Mouse (Mus musculus): Measurements from ENCODE around the gene Dlx3.

Gene Dlx3

GRCm38 (mm10) chr11:95121161-95122099 lies 1.5 kb downstream of the Dlx3 start:
- in situ Hi-C loops (cut with MboI), result loop anchor here (10.0 to 25.0 kb wide), 2 partner anchors 113 to 391 kb away; partner anchors contain the start of gene Nxph3

- in situ Hi-C loops (cut with MboI), result loop anchor here (10.0 to 25.0 kb wide), 2 partner anchors 113 to 390 kb away; partner anchors contain the start of gene Nxph3
Observed at GRCm38 (mm10) chr11:95122100-95122489, 2.2 kb downstream of the Dlx3 start.

- in situ Hi-C loops (cut with MboI), result loop anchor here (10.0 kb wide), 1 partner anchor 109 kb away; no protein-coding TSS in a partner anchor
Observed at GRCm38 (mm10) chr11:95125366-95125948, 5.5 kb downstream of the Dlx3 start.

GRCm38 (mm10) chr11:95126272-95127245 lies 6.6 kb downstream of the Dlx3 start:
- in situ Hi-C loops (cut with MboI), result loop anchor here (10.0 kb wide), 1 partner anchor 108 kb away; no protein-coding TSS in a partner anchor

- in situ Hi-C loops (cut with MboI), result loop anchor here (10.0 kb wide), 1 partner anchor 106 kb away; no protein-coding TSS in a partner anchor
Observed at GRCm38 (mm10) chr11:95128359-95128758, 8.4 kb downstream of the Dlx3 start.

GRCm38 (mm10) chr11:95130668-95131252 lies 10.8 kb downstream of the Dlx3 start:
- in situ Hi-C loops (cut with MboI), result no loop called here

GRCm38 (mm10) chr11:95133321-95133720 lies 13.4 kb downstream of the Dlx3 start:
- in situ Hi-C loops (cut with MboI), result no loop called here

GRCm38 (mm10) chr11:95137281-95137680 lies 17.4 kb downstream of the Dlx3 start:
- in situ Hi-C loops (cut with MboI), result no loop called here

- in situ Hi-C loops (cut with MboI), result no loop called here
Observed at GRCm38 (mm10) chr11:95139871-95140270, 20.0 kb downstream of the Dlx3 start.

GRCm38 (mm10) chr11:95142258-95142657 lies 22.3 kb downstream of the Dlx3 start:
- in situ Hi-C loops (cut with MboI), result no loop called here

GRCm38 (mm10) chr11:95142980-95143575 lies 23.2 kb downstream of the Dlx3 start:
- in situ Hi-C loops (cut with MboI), result no loop called here

GRCm38 (mm10) chr11:95143663-95144062 lies 23.7 kb downstream of the Dlx3 start:
- in situ Hi-C loops (cut with MboI), result no loop called here

GRCm38 (mm10) chr11:95144091-95144945 lies 24.4 kb downstream of the Dlx3 start:
- in situ Hi-C loops (cut with MboI), result no loop called here

- in situ Hi-C loops (cut with MboI), result no loop called here
Observed at GRCm38 (mm10) chr11:95144946-95145483, 25.1 kb downstream of the Dlx3 start.

GRCm38 (mm10) chr11:95145851-95146403 lies 26.0 kb downstream of the Dlx3 start, which contains the start of gene Dlx4:
Gene Dlx4, minus strand, starts transcription at chr11:95146263.
- in situ Hi-C loops (cut with MboI), result no loop called here

- in situ Hi-C loops (cut with MboI), result no loop called here
Observed at GRCm38 (mm10) chr11:95148754-95149153, 28.8 kb downstream of the Dlx3 start.

- in situ Hi-C loops (cut with MboI), result no loop called here
Observed at GRCm38 (mm10) chr11:95149462-95150268, 29.7 kb downstream of the Dlx3 start.

Measured in mature B cell (primary cell).